Mouse (Mus musculus): ENCODE measurements around the gene Gpr62.

Gene Gpr62

GRCm38 (mm10) chr9:106420608-106421007 lies 45.1 kb downstream of the Gpr62 start:
- peak in 1 of 2 experiments; percentile 25 for DNase-seq

- DNase-seq: peak; percentile 90 to 94
These were observed 47.7 kb downstream of the Gpr62 start for GRCm38 (mm10) chr9:106417841-106418625.

- no peak for DNase-seq
These were observed 48.9 kb downstream of the Gpr62 start for GRCm38 (mm10) chr9:106416826-106417225.

Measured in kidney, postnatal 4 days (tissue).